Mouse (Mus musculus): Measurements from ENCODE around the gene Tfrc.

Tfrc gene

GRCm38 (mm10) chr16:32608712-32609400, at the start of gene Tfrc:
Tfrc (plus strand) TSS chr16:32608920.
- DNase-seq, result peak; percentile 97

GRCm38 (mm10) chr16:32559493-32559892, 49.2 kb upstream of the Tfrc start:
- no peak for DNase-seq

GRCm38 (mm10) chr16:32563056-32563793, 45.5 kb upstream of the Tfrc start:
- DNase-seq, result no peak

GRCm38 (mm10) chr16:32567282-32567681, 41.4 kb upstream of the Tfrc start:
- no peak for DNase-seq

- DNase-seq, result no peak
Observed at GRCm38 (mm10) chr16:32568401-32568800, 40.3 kb upstream of the Tfrc start.

- DNase-seq, result no peak
Observed at GRCm38 (mm10) chr16:32570042-32570441, 38.7 kb upstream of the Tfrc start.

- no peak for DNase-seq
Observed at GRCm38 (mm10) chr16:32572528-32572927, 36.2 kb upstream of the Tfrc start.

- no peak for DNase-seq
Observed at GRCm38 (mm10) chr16:32586482-32586881, 22.2 kb upstream of the Tfrc start.

- DNase-seq, result no peak
Observed at GRCm38 (mm10) chr16:32588568-32588967, 20.2 kb upstream of the Tfrc start.

- DNase-seq, result no peak
Observed at GRCm38 (mm10) chr16:32591521-32591920, 17.2 kb upstream of the Tfrc start.

GRCm38 (mm10) chr16:32593283-32593805, 15.4 kb upstream of the Tfrc start:
- DNase-seq, result no peak

- DNase-seq, result no peak
Observed at GRCm38 (mm10) chr16:32593916-32594315, 14.8 kb upstream of the Tfrc start.

GRCm38 (mm10) chr16:32594701-32595100, 14.0 kb upstream of the Tfrc start:
- DNase-seq, result no peak

- DNase-seq, result no peak
Observed at GRCm38 (mm10) chr16:32595142-32595855, 13.4 kb upstream of the Tfrc start.

GRCm38 (mm10) chr16:32597909-32598381, 10.8 kb upstream of the Tfrc start:
- no peak for DNase-seq

GRCm38 (mm10) chr16:32599151-32599550, 9.6 kb upstream of the Tfrc start:
- no peak for DNase-seq

- DNase-seq, result no peak
Observed at GRCm38 (mm10) chr16:32602193-32602685, 6.5 kb upstream of the Tfrc start.

GRCm38 (mm10) chr16:32607562-32608343, 967 bp upstream of the Tfrc start:
- DNase-seq, result no peak

GRCm38 (mm10) chr16:32608344-32608711, 392 bp upstream of the Tfrc start:
- no peak for DNase-seq

GRCm38 (mm10) chr16:32609401-32609779, 670 bp downstream of the Tfrc start:
- DNase-seq, result no peak

- no peak for DNase-seq
Observed at GRCm38 (mm10) chr16:32610460-32611255, 1.9 kb downstream of the Tfrc start.

- no peak for DNase-seq
Observed at GRCm38 (mm10) chr16:32612052-32612451, 3.3 kb downstream of the Tfrc start.

Data from right cerebral cortex, postnatal 4 days (tissue).